Mouse (Mus musculus): Measurements from ENCODE around the gene Fmo2. TPM values are rescaled to one million over a fixed set of nuclear protein-coding genes. Genes with fewer than 3 reads are reported as not detected.

Gene Fmo2
- polyA plus RNA-seq, 1 experiment from 2014 or later = 16.4 TPM

- no peaks in the 10 kb centered on the region for H3K36me3 ChIP-seq (ENCODE audit: control insufficient read depth, insufficient read depth, low read length)
- WGBS = 65% methylated on average over 5 of the region's 5 CpGs
- TF ChIP-seq CTCF (IDR thresholded peaks at IDR 0.05; ENCODE audit: low read depth) (no peak), EP300 (optimal IDR thresholded peaks at IDR 0.05) (peak; percentile 22)
- 0 out of 2 replicates have a peak overlapping the region, but pooled peaks have one; percentile 20 for H3K27ac ChIP-seq (replicated peaks)
- H3K9ac ChIP-seq (ENCODE audit: low read length) = no peak overlapping the region
- ATAC-seq (ENCODE audit: low FRiP score, low TSS enrichment) (no peak), DNase-seq (ENCODE audit: low spot score) (no peak)
- no peak overlapping the region for H3K4me3 ChIP-seq (ENCODE audit: low read depth, low read length)
- no peaks in the 10 kb centered on the region for H3K9me3 ChIP-seq (ENCODE audit: control insufficient read depth, low read length)
- H3K4me2 ChIP-seq (replicated peaks; ENCODE audit: low read depth) = no peak overlapping the region
- no peaks in the 10 kb centered on the region for H3K4me1 ChIP-seq (replicated peaks; ENCODE audit: control insufficient read depth, insufficient read depth)
- no peaks in the 10 kb centered on the region for H3K27me3 ChIP-seq (ENCODE audit: control insufficient read depth, insufficient read depth, low read length)
Measured at GRCm38 (mm10) chr1:162937970-162938695, 39.6 kb upstream of the Fmo2 start.

DNA sequence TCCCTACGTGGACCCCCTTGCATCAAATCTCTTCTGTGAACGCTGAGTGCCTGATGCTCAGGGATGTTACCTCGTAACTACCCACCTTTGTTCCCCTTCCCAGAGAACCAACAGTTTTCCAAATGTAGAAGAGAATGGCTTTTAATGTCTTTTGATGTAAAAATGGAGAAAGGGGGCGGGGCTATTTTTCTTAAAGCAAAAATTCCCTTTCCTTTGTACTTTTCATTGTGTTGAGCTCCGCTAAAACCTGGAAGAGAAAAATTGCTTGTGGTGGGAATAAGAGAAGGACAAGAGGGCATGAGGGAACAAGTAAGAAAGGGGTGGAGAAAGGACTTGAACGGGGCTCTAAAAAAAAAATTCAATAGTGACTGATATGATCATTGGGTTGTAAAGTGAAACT is 38.9 kb upstream of the Fmo2 start, which contains the start of gene Fmo6:
Fmo6 (minus strand) TSS at position 101 of the 400 bp plus-strand sequence.
- Histone ChIP-seq H3K9me3 (ENCODE audit: control insufficient read depth, low read length) (no peaks in the 10 kb centered on the region), H3K27ac (replicated peaks) (0 out of 2 replicates have a peak within 1 kb of the TSS, but pooled peaks have one; percentile 20), H3K9ac (ENCODE audit: low read length) (no peak within 1 kb of the TSS), H3K27me3 (ENCODE audit: control insufficient read depth, insufficient read depth, low read length) (no peaks in the 10 kb centered on the region), H3K4me2 (replicated peaks; ENCODE audit: low read depth) (no peak within 1 kb of the TSS), H3K4me3 (ENCODE audit: low read depth, low read length) (no peak within 1 kb of the TSS), H3K36me3 (ENCODE audit: control insufficient read depth, insufficient read depth, low read length) (no peaks in the 10 kb centered on the region), H3K4me1 (replicated peaks; ENCODE audit: control insufficient read depth, insufficient read depth) (no peaks in the 10 kb centered on the region)
- TF ChIP-seq CTCF (IDR thresholded peaks at IDR 0.05; ENCODE audit: low read depth) = no peak
- no peak for TF ChIP-seq EP300 (optimal IDR thresholded peaks at IDR 0.05)
- ATAC-seq (ENCODE audit: low FRiP score, low TSS enrichment) = no peak
- no peak for DNase-seq (ENCODE audit: low spot score)
- WGBS = 74% methylated on average over 6 of the region's 6 CpGs

DNA sequence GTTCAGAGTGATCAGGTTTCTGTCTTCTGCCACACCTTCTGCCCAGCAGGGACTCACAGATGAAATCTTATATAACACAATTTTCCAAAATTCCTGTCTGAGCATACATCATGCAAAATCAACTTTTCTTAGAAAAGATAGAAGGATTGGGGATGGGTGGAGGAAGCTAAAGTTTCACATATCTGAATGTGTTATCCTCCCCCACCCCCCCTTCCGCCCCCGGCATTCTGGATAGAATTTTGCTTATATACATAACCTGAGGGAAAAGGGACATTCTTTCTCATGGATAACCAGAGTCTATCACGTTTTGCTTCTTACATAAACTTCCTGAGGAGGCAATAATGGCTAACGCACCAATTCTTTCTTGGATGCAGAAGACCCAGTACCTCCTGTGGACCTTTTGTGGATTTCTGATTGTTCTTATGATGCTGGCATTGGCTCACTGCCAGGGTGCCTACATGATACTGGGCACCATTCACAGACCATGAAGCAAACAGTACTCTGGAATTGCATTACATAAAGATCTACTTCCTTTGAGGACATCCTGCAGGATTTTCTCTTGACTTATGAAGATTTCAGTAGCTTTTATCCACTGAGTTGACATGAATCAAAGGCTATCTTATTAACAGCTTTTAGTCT is 36.0 kb upstream of the Fmo2 start:
- Histone ChIP-seq H3K9me3 (ENCODE audit: control insufficient read depth, low read length) (no peaks in the 10 kb centered on the region), H3K4me1 (replicated peaks; ENCODE audit: control insufficient read depth, insufficient read depth) (no peaks in the 10 kb centered on the region), H3K4me3 (ENCODE audit: low read depth, low read length) (no peak overlapping the region), H3K27me3 (ENCODE audit: control insufficient read depth, insufficient read depth, low read length) (no peaks in the 10 kb centered on the region), H3K9ac (ENCODE audit: low read length) (no peak overlapping the region), H3K36me3 (ENCODE audit: control insufficient read depth, insufficient read depth, low read length) (no peaks in the 10 kb centered on the region), H3K27ac (replicated peaks) (no peak overlapping the region), H3K4me2 (replicated peaks; ENCODE audit: low read depth) (no peak overlapping the region)
- no peak for DNase-seq (ENCODE audit: low spot score)
- no peak for ATAC-seq (ENCODE audit: low FRiP score, low TSS enrichment)
- no peak for TF ChIP-seq EP300 (optimal IDR thresholded peaks at IDR 0.05)
- no peak for TF ChIP-seq CTCF (IDR thresholded peaks at IDR 0.05; ENCODE audit: low read depth)
- 68% methylated on average over 4 of the region's 4 CpGs for WGBS

DNA sequence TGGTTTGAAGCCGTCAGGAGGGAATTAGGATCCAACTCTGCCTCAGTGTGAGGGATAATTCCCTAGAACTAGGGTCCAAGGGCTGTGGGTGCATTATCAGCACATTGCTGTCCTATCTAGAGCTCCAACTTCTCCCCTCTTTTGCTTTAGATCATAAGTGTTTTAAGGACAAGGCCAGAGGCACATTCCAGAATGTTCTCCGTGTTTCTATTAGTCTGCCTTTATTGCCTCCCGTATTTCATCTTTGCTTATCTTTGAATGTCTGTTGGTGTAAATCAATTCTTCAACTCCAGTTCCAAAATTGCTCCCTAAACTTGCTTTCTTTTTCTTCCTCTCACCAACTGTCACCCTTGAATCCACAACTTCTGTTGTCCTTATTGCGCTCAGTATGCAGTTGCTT is 33.9 kb upstream of the Fmo2 start:
- no peak for DNase-seq (ENCODE audit: low spot score)
- Histone ChIP-seq H3K27ac (replicated peaks) (no peak overlapping the region), H3K9ac (ENCODE audit: low read length) (no peak overlapping the region), H3K4me2 (replicated peaks; ENCODE audit: low read depth) (no peak overlapping the region), H3K36me3 (ENCODE audit: control insufficient read depth, insufficient read depth, low read length) (no peaks in the 10 kb centered on the region), H3K4me3 (ENCODE audit: low read depth, low read length) (no peak overlapping the region), H3K4me1 (replicated peaks; ENCODE audit: control insufficient read depth, insufficient read depth) (no peaks in the 10 kb centered on the region), H3K27me3 (ENCODE audit: control insufficient read depth, insufficient read depth, low read length) (no peaks in the 10 kb centered on the region), H3K9me3 (ENCODE audit: control insufficient read depth, low read length) (no peaks in the 10 kb centered on the region)
- TF ChIP-seq EP300 (optimal IDR thresholded peaks at IDR 0.05) = no peak
- TF ChIP-seq CTCF (IDR thresholded peaks at IDR 0.05; ENCODE audit: low read depth) = no peak
- WGBS = 60% methylated on average over 4 of the region's 4 CpGs
- ATAC-seq (ENCODE audit: low FRiP score, low TSS enrichment) = no peak

- Histone ChIP-seq H3K36me3 (ENCODE audit: control insufficient read depth, insufficient read depth, low read length) (no peaks in the 10 kb centered on the region), H3K4me2 (replicated peaks; ENCODE audit: low read depth) (no peak overlapping the region), H3K4me3 (ENCODE audit: low read depth, low read length) (no peak overlapping the region), H3K27me3 (ENCODE audit: control insufficient read depth, insufficient read depth, low read length) (no peaks in the 10 kb centered on the region), H3K9me3 (ENCODE audit: control insufficient read depth, low read length) (no peaks in the 10 kb centered on the region), H3K9ac (ENCODE audit: low read length) (no peak overlapping the region), H3K27ac (replicated peaks) (peak overlapping the region; percentile 40), H3K4me1 (replicated peaks; ENCODE audit: control insufficient read depth, insufficient read depth) (no peaks in the 10 kb centered on the region)
- DNase-seq (ENCODE audit: low spot score) = no peak
- 64% methylated on average over 5 of the region's 5 CpGs for WGBS
- TF ChIP-seq CTCF (IDR thresholded peaks at IDR 0.05; ENCODE audit: low read depth) (no peak), EP300 (optimal IDR thresholded peaks at IDR 0.05) (no peak)
- no peak for ATAC-seq (ENCODE audit: low FRiP score, low TSS enrichment)
Measured at GRCm38 (mm10) chr1:162931880-162932279, 33.4 kb upstream of the Fmo2 start.

GRCm38 (mm10) chr1:162931310-162931875 is 32.9 kb upstream of the Fmo2 start:
- Histone ChIP-seq H3K9me3 (ENCODE audit: control insufficient read depth, low read length) (no peaks in the 10 kb centered on the region), H3K27ac (replicated peaks) (peak overlapping the region; percentile 40; the same call in 1 of the 2 replicates), H3K4me1 (replicated peaks; ENCODE audit: control insufficient read depth, insufficient read depth) (no peaks in the 10 kb centered on the region), H3K9ac (ENCODE audit: low read length) (no peak overlapping the region), H3K36me3 (ENCODE audit: control insufficient read depth, insufficient read depth, low read length) (no peaks in the 10 kb centered on the region), H3K27me3 (ENCODE audit: control insufficient read depth, insufficient read depth, low read length) (no peaks in the 10 kb centered on the region), H3K4me3 (ENCODE audit: low read depth, low read length) (no peak overlapping the region), H3K4me2 (replicated peaks; ENCODE audit: low read depth) (no peak overlapping the region)
- DNase-seq (ENCODE audit: low spot score) (no peak), ATAC-seq (ENCODE audit: low FRiP score, low TSS enrichment) (no peak)
- TF ChIP-seq EP300 (optimal IDR thresholded peaks at IDR 0.05) (no peak), CTCF (IDR thresholded peaks at IDR 0.05; ENCODE audit: low read depth) (no peak)
- 44% methylated on average over 4 of the region's 4 CpGs for WGBS

Data from stomach, postnatal 0 days (tissue).